Mouse (Mus musculus) left cerebral cortex, adult 2 months (tissue): Measurements from ENCODE around the gene Pdcd11. TPM values are rescaled to one million over a fixed set of nuclear protein-coding genes. Genes with fewer than 3 reads are reported as not detected.
"Not testable (repeated sequence)": the region's sequence is repeated elsewhere in the genome, so short reads cannot be mapped to it uniquely, and the experiment has no call there.

ENCODE experiments used
- DNase-seq, 2 experiments: peaks; one replicate each; pipeline ENCODE4 v3.0.0; 2021 to 2022; ENCODE audit warnings: low spot score in 2 of 2, mixed read lengths in 1 of 2; ENCODE audit errors: extremely low spot score in 1 of 2
- H3K27ac ChIP-seq: fragments of 200-600 bp; 2 replicates; pipeline ENCODE4 v1.8.1; 2022
- H3K4me3 ChIP-seq: fragments of 200-600 bp; 2 replicates; pipeline ENCODE4 v1.8.1; 2022
- CTCF ChIP-seq: fragments of 200-600 bp; IDR thresholded peaks from 2 replicates; pipeline ENCODE4 v1.8.1; 2022; ENCODE audit warnings: antibody characterized with exemption, mild to moderate bottlenecking, moderate library complexity
- intact Hi-C: fragments of 180-260 bp; cut with DNase I; formaldehyde crosslinking; loops from one replicate; pipeline ENCODE4 v1.15.1; 2025
- total RNA-seq, 2 experiments: library from RNA; stranded (reverse); gene quantifications; 2 replicates each; pipeline ENCODE4 v1.2.3; 2021

Pdcd11 gene
- total RNA-seq, 2 experiments from 2014 or later, result 15.6 to 16.4 TPM

DNA sequence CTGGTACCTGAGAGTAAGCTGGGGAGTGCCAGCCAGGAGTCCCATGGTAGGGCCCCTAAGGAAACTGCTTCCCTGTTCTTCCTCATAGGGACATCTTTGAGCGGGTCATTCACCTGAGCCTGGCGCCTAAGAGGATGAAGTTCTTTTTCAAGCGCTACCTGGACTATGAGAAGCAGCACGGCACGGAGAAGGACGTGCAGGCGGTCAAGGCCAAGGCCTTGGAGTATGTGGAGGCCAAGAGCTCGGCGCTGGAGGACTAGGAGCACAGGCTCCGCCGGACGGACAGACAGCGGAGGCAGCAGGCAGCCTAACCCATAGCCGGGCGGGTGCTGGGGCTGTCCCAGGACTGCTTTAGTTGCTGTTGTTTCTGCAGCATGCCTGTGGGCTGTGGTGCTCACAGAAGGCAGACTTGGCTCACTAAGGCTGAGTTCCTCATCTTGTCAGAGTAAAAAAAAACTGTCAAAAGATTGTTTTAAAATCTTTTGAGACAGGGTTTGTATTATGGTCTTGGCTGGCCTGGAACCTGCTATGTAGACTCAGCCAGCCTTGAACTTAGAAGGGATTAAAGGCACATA is 40.1 kb downstream of the Pdcd11 start:
- DNase-seq, result no peak
- TF ChIP-seq CTCF, result no peak
- H3K4me3 ChIP-seq, result no peak overlapping the region
- intact Hi-C loops, result no loop called here
- H3K27ac ChIP-seq, result no peak overlapping the region

DNA sequence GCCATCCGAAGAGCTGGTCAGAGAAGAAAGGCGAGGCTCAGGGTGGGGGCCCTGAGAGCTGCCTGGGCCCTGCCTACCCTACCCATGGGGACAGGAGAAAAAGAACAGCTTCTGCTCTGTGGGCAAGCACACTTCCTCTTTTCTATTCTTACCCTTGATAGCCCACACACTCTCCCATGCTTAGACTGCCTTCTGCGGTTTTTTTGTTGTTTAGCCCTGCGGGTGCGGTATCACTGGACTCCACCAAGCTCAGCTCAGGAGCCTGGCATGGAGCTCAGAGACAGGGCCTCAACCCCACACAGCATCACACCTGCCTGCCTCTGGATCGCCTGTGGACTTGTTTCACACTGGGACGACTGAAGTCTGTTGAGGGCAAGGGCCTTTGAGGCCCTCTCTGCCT is 42.6 kb downstream of the Pdcd11 start:
- no peak for TF ChIP-seq CTCF
- intact Hi-C loops, result no loop called here

DNA sequence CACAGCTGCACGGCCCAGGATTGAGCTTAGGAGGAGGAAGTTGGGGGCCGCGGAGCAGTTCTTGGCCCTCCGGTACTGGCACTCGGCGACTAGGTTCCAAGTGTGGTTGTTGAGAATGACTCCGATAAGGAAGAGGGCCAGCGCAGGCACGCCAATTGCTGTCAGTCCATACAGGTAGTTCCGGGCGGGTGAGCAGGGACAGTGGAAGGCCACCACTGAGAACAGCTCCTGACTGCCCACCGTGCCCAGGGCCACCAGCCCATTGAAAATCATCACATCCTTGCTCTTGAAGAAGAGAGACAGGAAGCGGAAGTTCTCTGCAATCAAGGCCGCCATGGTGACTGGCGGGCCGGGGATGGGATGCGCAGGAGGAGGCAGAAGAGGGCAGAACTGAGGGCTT is 45.0 kb downstream of the Pdcd11 start:
- intact Hi-C loops, result no loop called here
- no peak for TF ChIP-seq CTCF
- DNase-seq, result no peak

More for the DNA sequence above, 42.6 kb downstream of the Pdcd11 start:
- H3K4me3 ChIP-seq, result no peak overlapping the region
- DNase-seq, result no peak
- peak overlapping the region; percentile 53 for H3K27ac ChIP-seq

GRCm38 (mm10) chr19:47136170-47136569 is 45.6 kb downstream of the Pdcd11 start:
- Histone ChIP-seq H3K27ac (no peak overlapping the region), H3K4me3 (no peak overlapping the region; the same call in 1 of the 2 replicates)
- intact Hi-C loops, result no loop called here
- no peak for DNase-seq
- no peak for TF ChIP-seq CTCF

More for the DNA sequence above, 45.0 kb downstream of the Pdcd11 start:
- Histone ChIP-seq H3K27ac (no peak overlapping the region), H3K4me3 (no peak overlapping the region)

- TF ChIP-seq CTCF, result no peak
- peak; percentile 31 to 48 for DNase-seq
- Histone ChIP-seq H3K4me3 (peak overlapping the region; percentile 64), H3K27ac (peak overlapping the region; percentile 86)
- intact Hi-C loops, result no loop called here
Observed at GRCm38 (mm10) chr19:47137051-47137581, 46.5 kb downstream of the Pdcd11 start.

DNA sequence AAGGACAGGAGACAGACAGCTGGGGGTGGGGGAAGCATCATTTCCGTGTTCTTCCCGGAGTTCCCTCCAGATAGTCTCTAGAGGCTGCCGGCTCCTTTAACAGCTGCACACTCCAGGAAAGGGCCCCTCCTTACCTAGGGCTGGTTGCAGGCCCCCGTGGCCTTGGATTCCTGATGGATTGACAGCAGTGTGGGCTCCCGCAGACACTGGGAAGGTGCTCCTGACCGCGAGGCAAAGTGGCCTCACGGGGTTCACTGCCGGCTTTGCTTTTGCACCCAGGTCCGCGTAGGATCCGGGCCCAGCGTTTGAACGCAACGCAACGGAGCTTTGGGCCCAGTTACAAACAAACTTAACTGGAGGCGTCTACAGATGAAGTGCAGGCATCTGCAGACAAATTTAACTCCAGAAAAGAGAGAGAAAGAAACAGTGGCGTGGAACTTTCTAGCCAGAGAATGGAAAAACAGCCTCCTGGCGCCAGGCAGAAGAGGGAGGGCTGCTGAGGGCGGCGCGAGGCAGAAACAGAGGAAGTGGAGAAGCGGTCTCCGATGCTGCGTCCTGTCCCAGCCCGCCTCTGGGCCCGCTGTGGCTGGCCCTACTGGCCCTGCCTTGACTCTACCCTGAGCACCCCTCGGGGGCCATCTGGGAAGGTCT is 47.3 kb downstream of the Pdcd11 start, which contains the start of gene Calhm2:
Gene Calhm2 (minus strand): TSS at position 524 of the 651 bp plus-strand sequence.
- Histone ChIP-seq H3K4me3 (peak within 1 kb of the TSS; percentile 64), H3K27ac (peak within 1 kb of the TSS; percentile 86)
- TF ChIP-seq CTCF, result no peak
- intact Hi-C loops, result loop anchor here (1.0 to 2.0 kb wide), 2 partner anchors 23 to 31 kb away; no protein-coding TSS in a partner anchor
- peak; percentile 39 to 69 for DNase-seq

GRCm38 (mm10) chr19:47139611-47140010 is 49.0 kb downstream of the Pdcd11 start:
- not testable (repeated sequence) for H3K27ac ChIP-seq, H3K4me3 ChIP-seq, DNase-seq
- intact Hi-C loops, result loop anchor here (2.0 kb wide), 1 partner anchor 29 kb away; no protein-coding TSS in a partner anchor

GRCm38 (mm10) chr19:47142438-47142837 is 51.9 kb downstream of the Pdcd11 start:
- no peak overlapping the region for H3K4me3 ChIP-seq
- intact Hi-C loops, result no loop called here
- no peak overlapping the region for H3K27ac ChIP-seq
- TF ChIP-seq CTCF, result no peak
- no peak for DNase-seq

- no peak for TF ChIP-seq CTCF
- no peak within 1 kb of the TSS for H3K27ac ChIP-seq
- intact Hi-C loops, result no loop called here
- no peak for DNase-seq
- H3K4me3 ChIP-seq, result no peak within 1 kb of the TSS
Observed at GRCm38 (mm10) chr19:47144154-47144553, 53.6 kb downstream of the Pdcd11 start, which contains the start of gene Calhm1. TSS of gene Calhm1 (minus strand) at chr19:47144254.

DNA sequence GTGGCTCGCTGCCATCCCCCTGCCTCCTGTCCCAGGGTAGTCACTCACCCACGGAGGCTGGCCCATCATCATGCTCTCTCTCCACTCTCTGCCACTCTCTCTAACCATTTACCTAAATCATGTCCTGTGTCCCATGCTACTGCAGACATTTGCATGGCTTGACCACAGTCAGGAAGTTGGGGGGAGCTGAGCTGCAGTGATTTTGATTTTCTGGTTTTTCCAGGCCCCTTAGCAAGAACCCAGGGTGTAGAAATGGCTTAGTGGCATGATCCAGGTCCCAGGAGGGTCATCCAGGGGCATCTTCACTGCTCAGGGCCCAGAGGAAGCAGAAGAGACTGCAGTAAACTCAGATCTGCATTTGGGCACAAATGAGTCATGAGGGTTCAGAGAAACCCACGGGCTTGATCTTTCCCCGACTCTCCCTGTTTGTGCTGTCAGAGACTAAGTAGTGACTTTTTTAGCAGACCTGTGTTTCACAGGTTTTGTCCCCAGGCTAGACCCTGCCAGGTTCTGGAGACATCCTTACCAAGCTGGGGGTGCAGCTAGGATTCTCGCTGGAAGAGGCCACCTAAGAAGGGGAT is 57.8 kb downstream of the Pdcd11 start:
- no peak for TF ChIP-seq CTCF
- intact Hi-C loops, result no loop called here
- H3K4me3 ChIP-seq, result no peak overlapping the region

DNA sequence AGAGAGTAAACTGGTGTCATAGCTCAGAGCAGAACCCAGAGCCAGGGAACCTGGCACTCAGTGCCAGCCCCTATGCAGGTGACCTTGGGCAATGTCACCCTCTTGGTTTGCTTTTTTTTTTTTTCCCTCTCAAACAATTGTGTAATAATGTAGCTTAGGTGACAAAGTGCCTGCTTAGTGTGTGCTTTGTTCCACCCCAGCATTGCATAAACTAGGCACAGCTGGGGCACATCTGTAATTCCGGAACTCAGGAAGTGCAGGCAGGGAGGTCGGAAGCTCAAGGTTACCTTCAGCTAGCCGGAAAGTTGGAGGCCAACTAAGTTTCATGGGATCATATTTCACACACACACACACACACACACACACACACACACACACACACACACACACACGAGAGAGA is 59.3 kb downstream of the Pdcd11 start:
- no peak overlapping the region for H3K4me3 ChIP-seq
- H3K27ac ChIP-seq, result no peak overlapping the region
- no peak for TF ChIP-seq CTCF
- intact Hi-C loops, result no loop called here
- no peak for DNase-seq

More for the DNA sequence above, 57.8 kb downstream of the Pdcd11 start:
- DNase-seq, result no peak
- H3K27ac ChIP-seq, result no peak overlapping the region
